In genomic region chr5:111465811-111466299, GRCm38 (mm10) we compare ENCODE assay signal across 7 mouse cellular contexts. TPM values are rescaled to one million over a fixed set of nuclear protein-coding genes. Genes with fewer than 3 reads are reported as not detected.
DNase-seq lines count a peak whose midpoint lies in the region; ATAC-seq lines count a peak whose summit lies in the region.

No protein-coding gene starts in this region.

- peaks cover 7% of the 10 kb centered on the region; the same call in 1 of the 2 replicates for H3K9me3 ChIP-seq in forebrain, embryonic 13.5 days (replicated peaks)
- H3K9me3 ChIP-seq in hindbrain, embryonic 10.5 days, result 0 out of 2 replicates have a peak, but pooled peaks cover 5% of the 10 kb centered on the region
- no peaks in the 10 kb centered on the region; the same call in 1 of the 2 replicates for H3K9me3 ChIP-seq in limb, embryonic 11.5 days (ENCODE audit: control insufficient read depth, low read length)
- H3K9me3 ChIP-seq in midbrain, embryonic 13.5 days, result 0 out of 2 replicates have a peak, but pooled peaks cover 6% of the 10 kb centered on the region

- no peaks in the 10 kb centered on the region for H3K27me3 ChIP-seq in forebrain, embryonic 13.5 days
- 0 out of 2 replicates have a peak, but pooled peaks cover 3% of the 10 kb centered on the region for H3K27me3 ChIP-seq in hindbrain, embryonic 10.5 days (ENCODE audit: insufficient read depth, poor library complexity, severe bottlenecking)
- H3K27me3 ChIP-seq in limb, embryonic 11.5 days (ENCODE audit: control insufficient read depth, insufficient read depth, low read length), result no peaks in the 10 kb centered on the region
- no peaks in the 10 kb centered on the region for H3K27me3 ChIP-seq in midbrain, embryonic 13.5 days

- H3K4me3 ChIP-seq in forebrain, embryonic 13.5 days, result no peak overlapping the region
- H3K4me3 ChIP-seq in hindbrain, embryonic 10.5 days, result no peak overlapping the region
- H3K4me3 ChIP-seq in limb, embryonic 11.5 days (ENCODE audit: low read depth, low read length), result no peak overlapping the region
- no peak overlapping the region for H3K4me3 ChIP-seq in midbrain, embryonic 13.5 days (replicated peaks)

- H3K4me2 ChIP-seq in forebrain, embryonic 13.5 days, result no peak overlapping the region
- no peak overlapping the region for H3K4me2 ChIP-seq in limb, embryonic 11.5 days (ENCODE audit: low read depth, severe bottlenecking)
- H3K4me2 ChIP-seq in midbrain, embryonic 13.5 days (replicated peaks), result no peak overlapping the region

- 58% methylated on average over 11 of the region's 11 CpGs for WGBS in forebrain, embryonic 13.5 days
- 51% methylated on average over 11 of the region's 11 CpGs for WGBS in hindbrain, embryonic 10.5 days
- WGBS in limb, embryonic 11.5 days, result 66% methylated on average over 11 of the region's 11 CpGs
- WGBS in midbrain, embryonic 13.5 days, result 71% methylated on average over 11 of the region's 11 CpGs

- H3K36me3 ChIP-seq in forebrain, embryonic 13.5 days (ENCODE audit: poor library complexity, severe bottlenecking), result no peaks in the 10 kb centered on the region
- peaks cover 3% of the 10 kb centered on the region; the same call in 1 of the 2 replicates for H3K36me3 ChIP-seq in hindbrain, embryonic 10.5 days
- no peaks in the 10 kb centered on the region for H3K36me3 ChIP-seq in limb, embryonic 11.5 days (ENCODE audit: control insufficient read depth, insufficient read depth, low read length)
- H3K36me3 ChIP-seq in midbrain, embryonic 13.5 days, result no peaks in the 10 kb centered on the region

- 0 out of 2 replicates have a peak, but pooled peaks have one; percentile 21 for ATAC-seq in forebrain, embryonic 13.5 days
- ATAC-seq in limb, embryonic 11.5 days (ENCODE audit: insufficient number of reproducible peaks, low FRiP score, low TSS enrichment, low read depth), result no peak
- ATAC-seq in midbrain, embryonic 13.5 days, result 0 out of 2 replicates have a peak, but pooled peaks have one; percentile 48

- no peak overlapping the region for H3K9ac ChIP-seq in forebrain, embryonic 13.5 days
- H3K9ac ChIP-seq in limb, embryonic 11.5 days (ENCODE audit: low read length), result 0 out of 2 replicates have a peak overlapping the region, but pooled peaks have one; percentile 17
- H3K9ac ChIP-seq in midbrain, embryonic 13.5 days (replicated peaks), result no peak overlapping the region

- DNase-seq in adrenal gland, postnatal 36 days, result peak; percentile 50 to 71
- DNase-seq in hindbrain, embryonic 10.5 days (ENCODE audit: low spot score), result peak; percentile 64
- DNase-seq in limb, embryonic 11.5 days (ENCODE audit: low spot score), result peak; percentile 36
- no peak for DNase-seq in thymus, postnatal 10 days (ENCODE audit: low spot score in 2 of 2)
- no peak for DNase-seq in right cerebral cortex, postnatal 36 days (ENCODE audit: low spot score in 2 of 2)

- H3K4me1 ChIP-seq in forebrain, embryonic 13.5 days, result 0 out of 2 replicates have a peak, but pooled peaks cover 1% of the 10 kb centered on the region
- H3K4me1 ChIP-seq in hindbrain, embryonic 10.5 days (replicated peaks), result peaks cover 19% of the 10 kb centered on the region
- no peaks in the 10 kb centered on the region for H3K4me1 ChIP-seq in limb, embryonic 11.5 days (ENCODE audit: control insufficient read depth, insufficient read depth, low read length)
- H3K4me1 ChIP-seq in midbrain, embryonic 13.5 days (replicated peaks), result 0 out of 2 replicates have a peak, but pooled peaks cover under 1% of the 10 kb centered on the region

- H3K27ac ChIP-seq in forebrain, embryonic 13.5 days, result no peak overlapping the region
- peak overlapping the region; percentile 80 for H3K27ac ChIP-seq in hindbrain, embryonic 10.5 days
- peak overlapping the region; percentile 21; the same call in 1 of the 2 replicates for H3K27ac ChIP-seq in limb, embryonic 11.5 days (replicated peaks; ENCODE audit: low read depth, low read length)
- no peak overlapping the region for H3K27ac ChIP-seq in midbrain, embryonic 13.5 days

RNA-seq across cellular contexts. Expression of gene Mn1, which starts 48.7 kb away (rescaled TPM):
- 1 to 10 TPM; 3.2 to 4.7 TPM for total RNA-seq in adrenal gland, postnatal 36 days (2021)
- polyA plus RNA-seq in forebrain, embryonic 13.5 days (2015; fragmentation: Nextera tagmentation; extraction: Ambion mirVana), result 81.0 and 89.3 TPM in 2 replicates
- 55.9 and 65.1 TPM in 2 replicates for polyA plus RNA-seq in hindbrain, embryonic 10.5 days (2016; fragmentation: Nextera tagmentation; extraction: Ambion mirVana)
- 11.0 and 12.4 TPM in 2 replicates for polyA plus RNA-seq in limb, embryonic 11.5 days (2014; fragmentation: Nextera tagmentation; extraction: Ambion mirVana)
- polyA plus RNA-seq in midbrain, embryonic 13.5 days (2015; fragmentation: Nextera tagmentation; extraction: Ambion mirVana), result 60.2 and 73.1 TPM in 2 replicates

Comparison
In these comparisons a context has a peak if more than half of its experiments do, and no peak if none do; other contexts are left out.
1. DNase-seq: peak in adrenal gland, postnatal 36 days (2 of 2), hindbrain, embryonic 10.5 days (single experiment) and limb, embryonic 11.5 days (single experiment); none in thymus, postnatal 10 days (0 of 2) and right cerebral cortex, postnatal 36 days (0 of 2).
2. H3K27ac ChIP-seq: peak in hindbrain, embryonic 10.5 days (single experiment) and limb, embryonic 11.5 days (single experiment); none in forebrain, embryonic 13.5 days (single experiment) and midbrain, embryonic 13.5 days (single experiment).